Mouse (Mus musculus) E14TG2a.4 (cell line): Measurements from ENCODE around the gene Cngb1.

Source experiments
- H3K27me3 ChIP-seq: 2 replicates; pipeline ENCODE4 v1.6.1; 2014; ENCODE audit warnings: low read length, control low read depth; ENCODE audit not compliant: insufficient read depth
- H3K36me3 ChIP-seq: 2 replicates; pipeline ENCODE4 v1.6.1; 2014; ENCODE audit warnings: low read length, control low read depth; ENCODE audit not compliant: insufficient read depth
- H3K4me1 ChIP-seq: replicated peaks from 2 replicates; pipeline ENCODE4 v1.6.1; 2014; ENCODE audit warnings: low read depth, low read length, control low read depth
- H3K4me3 ChIP-seq: replicated peaks from 2 replicates; pipeline ENCODE4 v1.5.1; 2014; ENCODE audit warnings: mild to moderate bottlenecking, low read length
- H3K9me3 ChIP-seq: 2 replicates; pipeline ENCODE4 v1.6.1; 2014; ENCODE audit warnings: low read length, control low read depth
- CTCF ChIP-seq: conservative IDR thresholded peaks from 2 replicates; pipeline ENCODE4 v1.5.1; 2014; ENCODE audit warnings: low read length
- NANOG ChIP-seq: IDR thresholded peaks from 2 replicates; pipeline ENCODE4 v1.6.1; 2014; ENCODE audit warnings: borderline replicate concordance, low read length, mixed read lengths
- POU5F1 ChIP-seq: IDR thresholded peaks from 2 replicates; pipeline ENCODE4 v1.6.1; 2014; ENCODE audit warnings: low read length, borderline replicate concordance

The Cngb1 gene

DNA sequence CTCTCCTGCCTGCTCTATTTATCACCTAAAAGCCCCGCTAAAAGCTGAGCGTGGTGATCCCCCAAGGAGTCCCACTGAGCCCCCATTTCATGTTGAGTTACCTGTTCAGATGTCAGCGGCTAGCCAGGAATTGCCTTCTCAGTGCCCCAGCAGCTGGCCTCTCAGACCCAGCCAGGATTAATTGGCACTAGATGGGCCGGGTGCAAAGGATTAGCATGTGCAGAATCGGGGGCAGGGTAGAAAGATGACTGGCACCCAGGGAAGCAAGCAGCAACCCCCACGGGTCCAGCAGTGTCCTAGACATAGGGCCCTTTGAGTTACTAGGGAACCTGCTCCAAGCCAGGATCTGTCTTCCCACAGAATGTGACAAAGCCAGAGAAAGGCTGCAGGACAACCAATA is at the start of gene Cngb1:
TSS of gene Cngb1 (minus strand) at position 155 of the 400 bp plus-strand sequence.
- H3K4me3 ChIP-seq, result no peak within 1 kb of the TSS
- no peaks in the 10 kb centered on the region for H3K36me3 ChIP-seq
- no peaks in the 10 kb centered on the region for H3K27me3 ChIP-seq
- TF ChIP-seq POU5F1 (no peak), NANOG (no peak)
- H3K4me1 ChIP-seq, result peaks cover 12% of the 10 kb centered on the region
- no peaks in the 10 kb centered on the region for H3K9me3 ChIP-seq

- peaks cover 56% of the 10 kb centered on the region for H3K4me1 ChIP-seq
- no peak overlapping the region for H3K4me3 ChIP-seq
- no peak for TF ChIP-seq CTCF
- TF ChIP-seq POU5F1, result no peak
- TF ChIP-seq NANOG, result no peak
- no peaks in the 10 kb centered on the region for H3K9me3 ChIP-seq
- peaks cover 70% of the 10 kb centered on the region for H3K27me3 ChIP-seq
- no peaks in the 10 kb centered on the region for H3K36me3 ChIP-seq
Measured at GRCm38 (mm10) chr8:95354606-95355005, 48.2 kb upstream of the Cngb1 start.

DNA sequence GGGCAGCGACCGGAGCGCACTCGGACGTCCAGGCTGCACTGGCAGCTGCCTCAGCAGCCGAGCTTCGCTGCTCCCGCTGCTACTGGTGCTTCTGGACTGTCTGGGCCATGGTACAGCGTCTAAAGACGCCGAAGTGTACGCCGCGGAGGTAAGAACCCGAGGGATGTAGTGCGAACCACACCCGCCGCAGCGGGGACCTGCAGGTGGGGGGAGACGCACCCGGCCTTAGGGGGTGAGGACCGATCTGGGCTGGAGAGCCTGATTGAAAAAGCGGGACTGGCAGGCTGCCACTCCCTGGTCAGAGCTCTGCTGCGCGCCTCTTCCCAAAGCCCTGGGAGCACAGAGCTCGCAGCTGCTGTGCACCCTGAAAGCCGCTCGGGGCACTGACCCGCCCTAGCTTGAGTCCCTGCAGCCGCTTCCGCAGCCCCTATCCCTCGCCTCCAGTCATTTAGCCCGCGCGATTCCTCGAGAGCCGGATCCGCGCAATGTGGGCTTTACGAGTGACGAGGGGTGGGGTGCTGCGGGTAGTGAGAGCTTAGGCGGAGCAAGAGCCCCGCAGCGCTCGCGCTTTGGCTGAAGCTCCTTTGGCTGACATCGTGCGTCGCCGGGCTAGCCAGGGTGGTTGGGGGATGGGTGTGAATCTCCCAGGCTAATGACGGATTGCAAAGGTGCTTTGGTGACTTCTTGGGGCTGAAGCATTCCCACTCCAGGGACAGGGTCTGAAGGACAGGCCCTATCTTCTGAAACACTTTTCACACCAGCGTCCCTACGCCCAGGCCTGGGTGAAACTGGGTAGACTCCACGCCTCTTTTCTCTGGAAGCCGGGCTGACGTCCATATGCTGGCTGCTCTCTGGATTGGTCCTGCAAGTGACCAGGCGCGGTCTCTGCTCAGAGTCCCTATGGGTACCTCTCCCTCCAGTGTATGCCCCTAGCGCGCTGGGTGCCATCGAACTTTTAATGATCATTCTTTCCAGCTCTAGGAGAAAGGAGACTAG is 46.8 kb upstream of the Cngb1 start:
- TF ChIP-seq POU5F1 (no peak), CTCF (no peak)
- no peaks in the 10 kb centered on the region for H3K36me3 ChIP-seq
- no peaks in the 10 kb centered on the region for H3K9me3 ChIP-seq
- H3K4me3 ChIP-seq, result peak overlapping the region; percentile 93
- H3K27me3 ChIP-seq, result peaks cover 77% of the 10 kb centered on the region
- H3K4me1 ChIP-seq, result peaks cover 53% of the 10 kb centered on the region

- Histone ChIP-seq H3K4me3 (peak within 1 kb of the TSS; percentile 93), H3K4me1 (peaks cover 45% of the 10 kb centered on the region), H3K9me3 (no peaks in the 10 kb centered on the region), H3K36me3 (no peaks in the 10 kb centered on the region), H3K27me3 (peaks cover 77% of the 10 kb centered on the region)
- TF ChIP-seq CTCF, result no peak
- TF ChIP-seq NANOG, result no peak
- no peak for TF ChIP-seq POU5F1
Measured at GRCm38 (mm10) chr8:95352151-95352870, 45.9 kb upstream of the Cngb1 start, which contains the start of gene Mmp15. Gene Mmp15, plus strand, starts transcription at chr8:95352268.

GRCm38 (mm10) chr8:95351461-95351860 is 45.1 kb upstream of the Cngb1 start:
- H3K27me3 ChIP-seq, result peaks cover 72% of the 10 kb centered on the region
- 0 out of 2 replicates have a peak, but pooled peaks cover under 1% of the 10 kb centered on the region for H3K36me3 ChIP-seq
- H3K4me3 ChIP-seq, result peak overlapping the region; percentile 93
- peaks cover 40% of the 10 kb centered on the region for H3K4me1 ChIP-seq
- no peaks in the 10 kb centered on the region for H3K9me3 ChIP-seq
- TF ChIP-seq POU5F1, result no peak
- 0 out of 2 replicates have a peak, but pooled peaks have one; percentile 5 for TF ChIP-seq CTCF
- TF ChIP-seq NANOG, result no peak

DNA sequence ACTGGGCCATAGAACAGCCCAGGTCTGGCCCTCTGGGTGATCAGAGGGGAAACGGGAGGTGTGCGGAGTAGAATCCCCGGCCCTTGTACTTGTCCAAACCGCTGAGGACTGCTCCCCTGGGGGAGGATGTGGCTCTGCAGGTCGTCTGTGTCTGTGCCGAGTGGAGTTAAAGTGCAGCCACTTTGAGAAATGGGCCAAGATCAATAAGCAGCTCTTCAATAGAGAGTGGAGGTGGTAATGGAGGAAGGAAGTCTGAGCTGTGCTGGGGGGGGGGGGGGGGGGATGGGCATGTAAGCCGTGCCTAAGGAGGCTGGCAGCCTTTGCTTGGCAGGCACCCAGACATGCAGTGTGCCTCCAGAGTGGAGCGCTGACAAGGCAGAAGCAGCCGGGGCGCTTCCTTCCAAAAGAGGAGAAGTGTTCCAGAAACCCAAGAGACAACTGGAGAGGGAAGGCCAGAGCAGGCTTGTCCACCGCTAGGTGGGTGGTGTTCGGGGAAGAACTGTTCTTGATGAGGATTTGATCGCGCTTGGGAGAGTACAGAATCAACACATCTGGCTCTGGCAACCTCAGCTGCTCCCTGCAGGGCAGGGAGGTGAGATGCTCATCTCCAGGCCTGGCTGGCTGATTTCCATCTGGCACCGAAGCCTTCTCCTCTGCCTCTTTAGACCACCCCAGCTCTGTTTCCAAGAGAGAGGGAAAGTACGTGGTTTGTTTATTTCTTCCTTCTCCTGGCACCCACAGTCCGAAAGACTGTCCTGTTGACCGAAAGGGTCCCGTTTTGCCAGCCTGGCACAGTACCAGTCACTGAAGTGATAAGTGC is 42.6 kb upstream of the Cngb1 start:
- Histone ChIP-seq H3K36me3 (peaks cover 21% of the 10 kb centered on the region), H3K27me3 (peaks cover 47% of the 10 kb centered on the region), H3K4me3 (no peak overlapping the region), H3K9me3 (no peaks in the 10 kb centered on the region), H3K4me1 (peaks cover 39% of the 10 kb centered on the region)
- no peak for TF ChIP-seq POU5F1
- no peak for TF ChIP-seq CTCF
- no peak for TF ChIP-seq NANOG

DNA sequence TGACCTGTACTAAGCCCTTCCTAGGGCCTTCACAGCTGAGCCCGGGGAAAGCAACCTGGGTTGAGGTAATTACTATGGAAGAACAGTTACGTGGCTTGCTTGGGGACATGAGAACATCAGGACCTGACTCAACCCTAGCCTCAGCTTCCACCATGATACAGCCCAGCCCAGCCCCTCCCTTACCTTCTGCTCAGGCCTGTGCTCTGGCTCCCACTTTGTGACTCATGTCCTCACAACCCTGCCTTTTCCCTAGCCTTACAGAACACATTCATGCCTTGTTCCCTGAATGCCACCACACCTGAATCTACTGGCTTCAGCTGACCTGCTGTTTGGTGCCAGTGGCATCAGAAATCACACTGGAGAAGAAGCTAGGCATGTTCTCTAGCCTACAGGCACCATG is 42.0 kb upstream of the Cngb1 start:
- peaks cover 41% of the 10 kb centered on the region for H3K27me3 ChIP-seq
- H3K4me3 ChIP-seq, result no peak overlapping the region
- peaks cover 27% of the 10 kb centered on the region for H3K36me3 ChIP-seq
- TF ChIP-seq CTCF (no peak), NANOG (no peak), POU5F1 (no peak)
- no peaks in the 10 kb centered on the region for H3K9me3 ChIP-seq
- peaks cover 33% of the 10 kb centered on the region for H3K4me1 ChIP-seq
